Comparison of ENCODE assay signal across 8 mouse cellular contexts in the genomic region with DNA sequence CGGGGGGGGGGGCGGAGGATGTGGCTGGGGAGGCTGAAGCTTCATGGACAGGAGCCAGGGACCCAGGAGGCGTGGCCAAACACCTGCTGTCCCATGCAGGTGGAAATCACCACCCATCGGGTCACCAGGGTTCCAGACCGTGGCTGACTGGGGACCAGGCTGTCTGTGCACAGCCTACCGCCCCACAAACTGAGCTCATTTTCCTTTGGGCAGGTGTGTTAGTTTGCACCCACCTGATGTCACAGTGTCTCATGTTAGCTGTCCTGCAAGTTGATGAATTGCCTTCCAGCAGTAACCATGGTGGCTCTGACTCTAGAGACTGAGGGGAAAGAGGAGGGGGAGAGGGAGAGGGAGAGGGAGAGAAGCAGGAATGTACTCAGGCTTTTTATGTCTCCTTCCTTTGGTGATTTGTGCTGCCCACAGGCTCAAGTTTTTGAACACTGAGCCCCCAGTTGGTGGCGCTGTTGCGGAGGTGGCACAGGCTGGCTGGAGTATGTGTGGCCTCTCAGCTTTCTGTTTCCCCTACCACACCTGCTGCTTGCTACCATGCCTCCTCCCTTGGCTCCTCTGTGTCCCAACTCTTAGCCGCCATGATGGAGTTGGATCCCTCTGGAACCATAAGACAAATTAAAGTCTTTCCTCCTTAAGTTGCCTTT.
DNase-seq lines count a peak whose midpoint lies in the region; ATAC-seq and TF ChIP-seq lines count a peak whose summit lies in the region.

No protein-coding gene starts in this region.

- no peaks in the 10 kb centered on the region for H3K36me3 ChIP-seq in kidney, adult 2 months (ENCODE audit: control insufficient read depth, insufficient read depth, low read length)
- no peaks in the 10 kb centered on the region for H3K36me3 ChIP-seq in kidney, embryonic 16.5 days (ENCODE audit: insufficient read depth, low read length)
- H3K36me3 ChIP-seq in E14TG2a.4 (ENCODE audit: insufficient read depth, low read length): no peaks in the 10 kb centered on the region
- no peaks in the 10 kb centered on the region for H3K36me3 ChIP-seq in intestine, postnatal 0 days (ENCODE audit: control insufficient read depth, insufficient read depth)

- no peaks in the 10 kb centered on the region for H3K27me3 ChIP-seq in kidney, adult 2 months (replicated peaks; ENCODE audit: control insufficient read depth, insufficient read depth, low read length)
- no peaks in the 10 kb centered on the region for H3K27me3 ChIP-seq in kidney, embryonic 16.5 days (ENCODE audit: insufficient read depth, low read length)
- peaks cover 12% of the 10 kb centered on the region for H3K27me3 ChIP-seq in E14TG2a.4 (ENCODE audit: insufficient read depth, low read length)
- no peaks in the 10 kb centered on the region for H3K27me3 ChIP-seq in intestine, postnatal 0 days (replicated peaks; ENCODE audit: control insufficient read depth, insufficient read depth, low read length)

- peak; percentile 48 for TF ChIP-seq CTCF in kidney, adult 2 months (conservative IDR thresholded peaks at IDR 0.05; ENCODE audit: insufficient read depth, insufficient read length, low read depth, low read length)
- TF ChIP-seq CTCF in E14TG2a.4 (conservative IDR thresholded peaks at IDR 0.05; ENCODE audit: low read length): peak; percentile 63
- TF ChIP-seq CTCF in intestine, postnatal 0 days (IDR thresholded peaks at IDR 0.05; ENCODE audit: low read depth): peak; percentile 63

- no peak for TF ChIP-seq POLR2A in kidney, adult 2 months (IDR thresholded peaks at IDR 0.05; ENCODE audit: low read depth, low read length)

- no peak overlapping the region for H3K27ac ChIP-seq in kidney, adult 2 months (ENCODE audit: insufficient read depth, low read depth, low read length)
- H3K27ac ChIP-seq in kidney, embryonic 16.5 days (ENCODE audit: low read length): no peak overlapping the region
- no peak overlapping the region for H3K27ac ChIP-seq in intestine, postnatal 0 days (ENCODE audit: low read depth, low read length)

- no peaks in the 10 kb centered on the region for H3K4me1 ChIP-seq in kidney, adult 2 months (ENCODE audit: control insufficient read depth, insufficient read depth, low read length)
- 0 out of 2 replicates have a peak, but pooled peaks cover 4% of the 10 kb centered on the region for H3K4me1 ChIP-seq in kidney, embryonic 16.5 days (ENCODE audit: insufficient read depth, low read length)
- peaks cover 7% of the 10 kb centered on the region for H3K4me1 ChIP-seq in E14TG2a.4 (replicated peaks; ENCODE audit: low read depth, low read length)
- H3K4me1 ChIP-seq in intestine, postnatal 0 days (replicated peaks; ENCODE audit: control insufficient read depth, insufficient read depth, low read length): no peaks in the 10 kb centered on the region

- H3K4me3 ChIP-seq in kidney, adult 2 months (ENCODE audit: insufficient read depth, low read depth, low read length): no peak overlapping the region
- no peak overlapping the region for H3K4me3 ChIP-seq in kidney, embryonic 16.5 days (ENCODE audit: low read length)
- no peak overlapping the region for H3K4me3 ChIP-seq in E14TG2a.4 (replicated peaks; ENCODE audit: low read length)
- no peak overlapping the region for H3K4me3 ChIP-seq in intestine, postnatal 0 days (ENCODE audit: low read depth, low read length)

- no peak overlapping the region for H3K4me2 ChIP-seq in kidney, embryonic 16.5 days (replicated peaks; ENCODE audit: low read depth, low read length)
- no peak overlapping the region for H3K4me2 ChIP-seq in intestine, postnatal 0 days (replicated peaks; ENCODE audit: low read depth)

- no peak for DNase-seq in kidney, adult 2 months
- DNase-seq in adrenal gland, adult 2 months: peak; percentile 43
- DNase-seq in spleen, adult 12 weeks (ENCODE audit: low spot score): peak; percentile 3
- no peak for DNase-seq in layer of hippocampus, adult 11-12 months (ENCODE audit: low spot score)
- DNase-seq in left cerebral cortex, adult 11 months (ENCODE audit: low spot score): no peak

- no peak overlapping the region for H3K9ac ChIP-seq in kidney, embryonic 16.5 days (replicated peaks; ENCODE audit: low read length)
- H3K9ac ChIP-seq in intestine, postnatal 0 days (ENCODE audit: low read depth, low read length): no peak overlapping the region

- no peaks in the 10 kb centered on the region for H3K9me3 ChIP-seq in kidney, embryonic 16.5 days (ENCODE audit: low read length)
- no peaks in the 10 kb centered on the region for H3K9me3 ChIP-seq in E14TG2a.4 (ENCODE audit: low read length)
- H3K9me3 ChIP-seq in intestine, postnatal 0 days (ENCODE audit: control insufficient read depth): no peaks in the 10 kb centered on the region

- ATAC-seq in kidney, embryonic 16.5 days (ENCODE audit: low FRiP score, low TSS enrichment): no peak
- no peak for ATAC-seq in intestine, postnatal 0 days

- WGBS in kidney, adult 2 months: 48% methylated on average over 9 of the region's 9 CpGs
- 38% methylated on average over 6 of the region's 9 CpGs for WGBS in kidney, embryonic 16.5 days
- 34% methylated on average over 7 of the region's 9 CpGs for WGBS in intestine, postnatal 0 days

Comparison
In these comparisons a context has a peak if more than half of its experiments do, and no peak if none do; other contexts are left out.
1. DNase-seq: peak in adrenal gland, adult 2 months (single experiment) and spleen, adult 12 weeks (single experiment); none in kidney, adult 2 months (single experiment), layer of hippocampus, adult 11-12 months (single experiment) and left cerebral cortex, adult 11 months (single experiment).
2. Peak in every context shown above with its lines, with median percentiles within 50 percentile points of each other: CTCF ChIP-seq.